Mouse (Mus musculus) thymus, adult 2 months (tissue): ENCODE measurements around the gene Gm10128. TPM values are rescaled to one million over a fixed set of nuclear protein-coding genes. Genes with fewer than 3 reads are reported as not detected.
"Not testable (repeated sequence)": the region's sequence is repeated elsewhere in the genome, so short reads cannot be mapped to it uniquely, and the experiment has no call there.

Experiments
- DNase-seq: peaks from one replicate; pipeline ENCODE4 v3.0.0; 2021
- H3K27ac ChIP-seq: fragments of 200-500 bp; 2 replicates; pipeline ENCODE4 v1.5.1; 2012; ENCODE audit warnings: low read length, control low read depth; ENCODE audit not compliant: control insufficient read depth, insufficient read depth
- H3K27me3 ChIP-seq: fragments of 200-500 bp; 2 replicates; pipeline ENCODE4 v1.6.1; 2012; ENCODE audit warnings: mild to moderate bottlenecking, low read length, moderate library complexity, mixed read lengths; ENCODE audit not compliant: control insufficient read depth, insufficient read depth
- H3K36me3 ChIP-seq: fragments of 200-500 bp; 2 replicates; pipeline ENCODE4 v1.6.1; 2012; ENCODE audit warnings: mild to moderate bottlenecking, low read length, moderate library complexity; ENCODE audit not compliant: control insufficient read depth, insufficient read depth
- H3K4me1 ChIP-seq: fragments of 200-500 bp; replicated peaks from 2 replicates; pipeline ENCODE4 v1.6.1; 2012; ENCODE audit warnings: low read length; ENCODE audit not compliant: control insufficient read depth, insufficient read depth
- H3K4me3 ChIP-seq: fragments of 200-500 bp; 2 replicates; pipeline ENCODE4 v1.5.1; 2012; ENCODE audit warnings: mild to moderate bottlenecking, low read length, control low read depth, moderate library complexity; ENCODE audit not compliant: control insufficient read depth, insufficient read depth
- WGBS: fragments of 180-500 bp; shearing (Covaris S2); methylation state at CpG from one replicate; pipeline ENCODE4 v1.1.7; 2018; 5-methylcytosine and 5-hydroxymethylcytosine counted together
- polyA plus RNA-seq: library from polyadenylated mRNA; depleted of rRNA; stranded (reverse); fragments of >200 nt; gene quantifications from 2 replicates; pipeline ENCODE4 v1.2.3, GENCODE M21; 2012; rRNA removed

Gene Gm10128
- not detected in 2 replicates for polyA plus RNA-seq

DNA sequence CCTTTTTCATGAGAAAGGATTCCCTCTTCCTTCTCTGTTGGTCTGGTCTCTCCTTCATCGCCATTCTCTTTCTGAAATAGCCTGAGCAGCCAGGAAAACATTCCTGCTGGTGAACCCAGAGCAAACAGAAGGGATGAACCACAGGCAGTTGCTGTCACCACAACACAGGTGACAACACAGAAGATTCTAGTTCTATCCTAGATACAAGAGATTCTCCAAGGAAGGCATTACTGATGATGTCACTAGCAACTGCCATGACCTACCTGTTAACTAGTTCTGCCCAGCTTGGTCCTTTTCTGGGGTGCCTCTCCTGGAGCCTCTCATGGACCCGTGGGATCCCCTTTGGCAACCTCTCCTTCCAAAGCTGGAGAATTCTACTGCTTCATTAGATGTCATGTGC, at the start of gene Gm10128:
Gene Gm10128 (minus strand): TSS at position 101 of the 400 bp plus-strand sequence.
- not testable (repeated sequence) for H3K27ac ChIP-seq, DNase-seq, H3K4me3 ChIP-seq, H3K36me3 ChIP-seq, H3K4me1 ChIP-seq, H3K27me3 ChIP-seq
- WGBS = no CpG with 5 or more reads among the region's 2 CpGs

DNA sequence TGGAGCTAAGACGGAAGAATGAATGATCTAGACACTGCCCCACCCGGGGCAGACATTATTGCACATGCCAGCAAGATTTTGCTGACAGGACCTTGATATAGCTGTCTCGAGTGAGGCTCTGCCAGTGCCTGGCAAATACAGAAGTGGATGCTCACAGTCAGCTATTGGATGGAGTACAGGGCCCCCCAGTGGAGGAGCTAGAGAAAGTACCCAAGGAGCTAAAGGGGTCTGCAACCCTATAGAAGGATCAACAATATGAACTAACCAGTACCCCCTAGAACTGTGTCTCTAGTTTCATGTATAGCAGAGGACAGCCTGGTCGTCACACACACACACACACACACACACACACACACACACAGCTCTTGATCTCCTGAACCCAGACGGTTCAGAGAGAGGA, 37.4 kb upstream of the Gm10128 start:
- H3K27ac ChIP-seq, H3K4me1 ChIP-seq, H3K4me3 ChIP-seq, H3K36me3 ChIP-seq, H3K27me3 ChIP-seq, DNase-seq: not testable (repeated sequence)
- WGBS = 46% methylated on average over 5 of the region's 5 CpGs

DNA sequence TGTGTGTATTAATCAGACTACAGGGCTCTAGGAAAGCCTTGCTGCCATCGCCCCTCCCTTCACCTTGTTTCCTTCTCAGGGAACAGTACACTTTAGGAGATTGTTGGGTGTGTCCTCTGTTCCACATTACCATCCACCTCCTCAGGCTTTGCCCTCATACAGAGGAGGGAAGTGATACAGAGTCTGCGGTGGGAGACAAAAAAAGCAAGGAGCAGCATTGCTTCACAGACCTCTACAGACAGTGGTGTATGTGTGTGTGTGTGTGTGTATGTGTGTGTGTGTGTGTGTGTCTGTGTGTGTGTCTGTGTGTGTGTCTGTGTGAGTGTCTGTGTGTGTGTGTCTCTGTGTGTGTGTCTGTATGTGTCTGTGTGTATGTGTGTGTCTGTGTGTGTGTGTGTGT, 18.7 kb upstream of the Gm10128 start:
- not testable (repeated sequence) for H3K36me3 ChIP-seq, H3K4me3 ChIP-seq, DNase-seq, H3K27me3 ChIP-seq, H3K4me1 ChIP-seq, H3K27ac ChIP-seq
- 80% methylated on average over 2 of the region's 2 CpGs for WGBS

DNA sequence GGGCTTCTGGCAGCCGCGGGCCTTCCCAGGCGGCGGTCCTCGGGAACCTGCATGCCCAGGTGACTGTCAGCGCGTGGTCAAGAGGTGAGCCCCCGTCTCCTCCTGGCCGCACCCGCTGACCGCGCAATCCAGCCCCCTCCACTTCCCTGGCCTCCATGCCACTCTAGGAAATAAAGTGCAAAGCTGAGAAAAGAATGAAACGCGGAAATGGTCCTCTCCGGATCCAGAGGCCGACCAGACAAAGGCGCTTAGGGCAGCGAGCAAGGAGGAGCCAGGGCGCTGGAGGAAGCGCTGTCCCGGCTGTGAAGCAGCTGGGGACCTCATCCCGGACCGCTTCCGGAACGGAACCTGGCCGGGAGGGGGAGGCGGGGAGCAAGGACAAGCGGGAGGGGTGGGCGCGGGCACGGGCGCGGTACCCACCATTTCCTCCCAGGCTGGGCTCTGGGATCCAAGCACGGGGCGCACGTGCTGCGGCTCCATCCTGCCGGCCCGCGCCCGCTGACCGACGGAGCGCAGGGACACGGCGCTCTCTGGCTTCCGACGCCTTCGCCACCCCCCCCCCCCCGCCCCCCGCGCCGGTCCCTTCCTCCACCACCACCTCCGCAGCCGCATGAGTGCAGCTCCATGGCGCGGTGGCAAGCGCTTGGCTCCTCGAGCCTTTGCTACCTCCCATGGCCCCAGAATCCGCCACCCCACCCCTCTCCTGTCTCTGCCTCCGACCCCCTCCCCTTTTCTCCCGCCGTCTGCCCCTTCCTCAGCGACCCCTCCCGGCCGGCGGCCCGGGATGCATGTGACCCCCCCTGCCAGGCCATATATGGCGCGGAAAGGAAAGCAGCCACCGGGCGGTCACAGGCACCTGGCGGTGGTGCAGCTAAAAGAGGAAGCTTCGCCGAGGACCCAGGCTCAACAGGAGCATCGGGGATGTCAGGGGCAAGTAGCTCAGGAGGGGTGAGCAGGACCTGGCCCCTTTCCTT, 14.6 kb upstream of the Gm10128 start:
- H3K27ac ChIP-seq, H3K36me3 ChIP-seq, H3K27me3 ChIP-seq, H3K4me1 ChIP-seq: not testable (repeated sequence)
- peak; percentile 5 for DNase-seq
- WGBS = 1% methylated on average over 41 of the region's 76 CpGs
- H3K4me3 ChIP-seq = peak overlapping the region; percentile 36

DNA sequence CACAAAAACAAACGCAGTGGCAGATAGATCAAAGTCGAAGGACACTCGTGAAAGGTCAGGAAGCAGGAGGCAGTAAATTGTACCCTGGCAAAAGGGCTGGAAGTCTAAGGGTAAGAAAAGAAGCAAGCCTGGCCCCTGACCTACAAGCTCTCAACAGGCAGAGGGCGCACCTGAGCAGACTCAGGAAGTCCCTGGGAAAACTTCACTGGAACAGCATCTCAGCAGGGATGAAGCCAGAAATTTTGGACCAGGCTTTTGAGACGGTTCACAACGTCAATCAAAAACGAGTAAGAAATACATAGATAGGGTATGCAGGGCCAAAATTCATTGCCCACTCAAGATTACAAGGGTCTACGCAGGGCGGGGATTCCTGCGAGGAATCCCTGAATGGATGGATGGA, 13.7 kb upstream of the Gm10128 start:
- H3K27me3 ChIP-seq, H3K4me3 ChIP-seq, H3K27ac ChIP-seq, DNase-seq, H3K36me3 ChIP-seq, H3K4me1 ChIP-seq: not testable (repeated sequence)
- WGBS = 11% methylated on average over 8 of the region's 10 CpGs

DNA sequence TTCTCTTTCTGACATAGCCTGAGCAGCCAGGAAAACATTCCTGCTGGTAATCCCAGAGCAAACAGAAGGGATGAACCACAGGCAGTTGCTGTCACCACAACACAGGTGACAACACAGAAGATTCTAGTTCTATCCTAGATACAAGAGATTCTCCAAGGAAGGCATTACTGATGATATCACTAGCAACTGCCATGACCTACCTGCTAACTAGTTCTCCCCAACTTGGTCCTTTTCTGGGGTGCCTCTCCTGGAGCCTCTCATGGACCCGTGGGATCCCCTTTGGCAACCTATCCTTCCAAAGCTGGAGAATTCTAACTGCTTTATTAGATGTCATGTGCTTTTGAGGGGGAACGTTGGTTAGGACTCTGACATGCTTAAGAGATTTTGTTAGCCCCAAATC, 48.3 kb downstream of the Gm10128 start, which contains the start of gene Gm10338:
Gene Gm10338 (minus strand): TSS at position 101 of the 400 bp plus-strand sequence.
- DNase-seq, H3K4me1 ChIP-seq, H3K27me3 ChIP-seq, H3K36me3 ChIP-seq, H3K27ac ChIP-seq, H3K4me3 ChIP-seq: not testable (repeated sequence)
- no CpG with 5 or more reads among the region's 2 CpGs for WGBS

Other genes with a start within 250 kb of the Gm10128 start
- gene Gm3755, start 193.1 kb downstream of the Gm10128 start, polyA plus RNA-seq = not detected in 2 replicates
- not detected in 2 replicates for gene Gm3752, start 160.2 kb downstream of the Gm10128 start, polyA plus RNA-seq
- 0.09 TPM in 1 of 2 replicates, not detected in the other for gene Gm3558, start 75.4 kb downstream of the Gm10128 start, polyA plus RNA-seq
- gene Gm10338, start 48.4 kb downstream of the Gm10128 start, polyA plus RNA-seq = not detected in 2 replicates
- not detected in 2 replicates for gene Gm26661, start 147.6 kb upstream of the Gm10128 start, polyA plus RNA-seq
- gene Flnb, start 174.0 kb upstream of the Gm10128 start, polyA plus RNA-seq = 26.4 and 26.5 TPM in 2 replicates